Mouse (Mus musculus) ovary, adult 18-20 months (tissue): Measurements from ENCODE around the gene Slc9a3r1.

Source experiments
- DNase-seq: peaks from one replicate; pipeline ENCODE4 v3.0.0; 2022; ENCODE audit warnings: low spot score, mixed read lengths

Slc9a3r1 gene

DNA sequence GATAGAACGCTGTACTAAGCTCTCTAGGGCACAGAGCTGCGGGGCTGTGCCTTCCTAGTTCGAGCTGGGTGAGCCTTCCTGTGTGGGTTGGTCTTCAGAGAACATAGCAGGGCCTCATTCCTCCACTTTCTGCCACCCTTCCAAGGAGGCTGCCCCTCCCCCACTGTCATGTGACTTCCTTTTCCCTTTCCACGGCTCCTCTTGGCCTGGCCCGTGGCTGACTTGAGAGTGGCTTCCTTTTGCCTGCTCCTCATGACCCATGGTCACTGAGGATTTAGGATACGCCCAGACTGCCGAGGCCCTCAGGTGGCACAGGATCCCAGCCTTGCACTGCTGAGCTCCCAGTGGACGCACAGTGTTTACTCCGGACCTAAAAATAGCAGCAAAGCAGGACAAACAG lies 29.0 kb downstream of the Slc9a3r1 start:
- DNase-seq: peak; percentile 12

DNA sequence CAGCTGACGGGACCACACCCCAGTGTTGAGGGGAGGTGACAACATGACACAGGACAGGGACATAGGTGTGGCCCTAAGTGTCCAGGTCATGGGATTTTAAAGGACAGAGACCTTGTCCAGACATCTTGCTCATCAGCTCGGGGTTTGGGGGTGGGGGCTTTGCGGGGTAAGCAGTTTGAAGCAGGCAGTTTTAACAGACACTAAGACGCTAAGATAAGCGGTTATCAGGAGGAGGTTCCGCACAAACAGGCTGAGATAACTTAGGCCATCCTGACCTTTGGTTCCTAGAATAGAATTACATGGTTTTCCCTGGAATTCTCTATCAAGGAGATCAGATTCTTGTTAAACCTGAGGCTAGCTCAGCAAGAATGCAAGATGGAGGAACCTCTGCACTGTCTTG lies 31.6 kb downstream of the Slc9a3r1 start:
- DNase-seq: no peak

DNA sequence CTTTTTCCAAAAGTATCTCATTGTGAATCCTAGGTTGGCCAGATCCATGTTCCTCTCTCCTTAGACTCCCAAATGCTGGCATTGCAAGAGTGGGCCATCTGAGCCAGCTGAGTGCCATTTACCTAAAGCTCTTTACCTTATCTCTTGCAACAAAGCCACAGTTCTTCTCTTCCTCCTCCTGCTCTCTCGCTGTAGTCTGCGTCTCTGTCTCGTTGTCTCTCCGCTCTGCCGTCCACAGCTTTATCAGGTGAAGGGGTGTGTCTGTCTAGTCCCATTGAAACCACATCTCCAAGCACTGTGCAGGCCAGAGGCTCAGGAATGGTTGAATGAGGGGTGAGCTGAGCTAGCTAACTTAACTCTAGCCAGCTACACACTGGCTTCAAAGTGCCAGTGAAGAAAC lies 32.8 kb downstream of the Slc9a3r1 start:
- no peak for DNase-seq

DNA sequence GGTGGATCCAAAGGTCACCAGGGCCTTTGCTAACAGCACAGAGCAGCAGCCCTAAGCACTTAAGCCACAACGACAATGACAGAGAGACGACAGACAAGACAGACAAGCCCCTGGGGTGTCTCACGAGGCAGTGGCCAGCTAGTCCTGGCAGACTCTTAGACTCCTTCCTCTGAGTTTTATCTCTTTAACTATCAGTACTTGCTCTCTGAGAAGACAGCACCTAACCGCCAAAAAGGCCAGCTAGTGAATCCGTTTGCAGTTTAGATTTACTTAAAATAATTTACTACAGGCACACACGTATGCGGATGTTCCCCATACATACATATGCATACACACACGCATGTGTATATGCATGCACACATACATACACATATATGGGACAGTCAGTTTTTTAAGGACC lies 34.4 kb downstream of the Slc9a3r1 start:
- no peak for DNase-seq

DNA sequence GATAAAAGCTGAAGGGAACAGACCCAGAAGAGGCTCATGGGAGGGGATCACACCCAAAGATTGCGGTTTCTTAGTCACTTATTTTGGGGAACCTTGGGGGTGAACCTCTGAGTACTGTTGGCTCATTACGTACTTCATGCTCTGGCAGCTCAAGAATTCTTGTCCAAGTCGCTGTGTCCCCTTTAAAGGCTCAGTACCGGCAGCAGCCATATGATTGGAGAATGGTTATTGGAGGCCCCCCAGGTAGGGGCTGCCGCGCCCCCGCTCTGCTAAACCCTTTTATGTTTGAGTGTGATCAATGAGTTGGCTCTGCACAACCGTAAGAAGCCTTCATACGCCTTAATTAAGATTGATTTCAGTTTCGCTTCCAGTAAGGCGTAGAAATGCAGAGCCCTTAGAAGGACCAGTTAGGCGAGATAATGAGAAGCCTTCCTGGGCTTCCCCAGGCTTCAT lies 35.8 kb downstream of the Slc9a3r1 start:
- no peak for DNase-seq

DNA sequence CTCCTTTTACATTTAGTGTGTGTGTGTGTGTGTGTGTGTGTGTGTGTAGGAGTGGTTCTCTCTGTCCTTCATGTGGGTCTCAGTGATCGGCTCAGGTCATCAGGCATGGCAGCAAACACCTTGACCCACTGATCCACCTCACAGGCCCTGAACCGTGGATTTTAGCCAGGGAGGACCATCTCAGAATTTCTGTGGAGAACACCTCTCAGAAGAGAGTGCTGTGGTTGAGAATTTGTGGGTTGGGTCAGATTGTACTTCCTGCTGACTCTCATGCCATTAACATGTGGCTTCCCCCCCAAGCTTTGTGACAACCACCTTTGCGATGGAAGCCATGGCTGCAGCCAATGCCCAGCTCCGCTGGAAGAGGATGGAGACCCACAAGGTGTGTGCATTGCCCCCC lies 37.4 kb downstream of the Slc9a3r1 start:
- DNase-seq: no peak

DNA sequence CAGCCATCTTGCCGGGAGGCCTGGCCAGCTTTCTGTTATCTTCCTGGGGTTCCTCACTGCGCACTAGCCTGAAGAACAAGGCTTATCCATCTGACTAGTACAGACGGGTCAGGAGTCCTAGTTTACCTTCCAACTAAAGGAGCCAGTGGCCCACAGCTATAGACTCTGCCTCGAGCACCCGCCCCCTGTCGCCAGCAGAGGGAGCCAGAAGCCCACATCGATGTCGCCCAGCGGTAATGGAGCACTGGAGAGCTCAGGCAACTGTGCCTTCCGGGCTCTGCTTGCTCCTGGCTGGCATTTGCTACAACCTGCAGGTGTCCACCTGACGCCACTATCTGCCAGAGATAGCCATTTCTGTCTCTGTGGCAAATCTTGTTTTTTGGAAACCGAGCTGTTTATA lies 39.2 kb downstream of the Slc9a3r1 start:
- DNase-seq: peak; percentile 48

DNA sequence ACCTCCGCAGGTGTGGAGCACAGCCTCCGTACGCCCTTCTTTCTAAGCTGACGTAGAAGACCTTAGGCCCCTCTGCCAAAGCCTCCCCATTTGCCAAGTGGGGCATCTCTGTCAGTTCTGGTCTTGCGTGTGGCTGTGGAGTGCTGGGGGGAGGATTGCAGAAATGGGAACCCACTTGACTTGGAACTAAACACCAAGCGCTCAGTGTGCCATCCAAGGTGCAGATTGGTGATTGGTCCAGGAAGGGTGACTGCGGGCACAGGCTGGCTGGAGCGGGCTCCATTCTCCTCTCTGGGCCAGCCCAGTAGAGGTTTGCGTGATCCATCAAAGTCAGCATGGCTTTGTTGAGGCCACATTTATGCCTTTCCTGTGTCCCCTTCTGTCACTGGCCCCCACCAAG lies 39.6 kb downstream of the Slc9a3r1 start:
- no peak for DNase-seq

DNA sequence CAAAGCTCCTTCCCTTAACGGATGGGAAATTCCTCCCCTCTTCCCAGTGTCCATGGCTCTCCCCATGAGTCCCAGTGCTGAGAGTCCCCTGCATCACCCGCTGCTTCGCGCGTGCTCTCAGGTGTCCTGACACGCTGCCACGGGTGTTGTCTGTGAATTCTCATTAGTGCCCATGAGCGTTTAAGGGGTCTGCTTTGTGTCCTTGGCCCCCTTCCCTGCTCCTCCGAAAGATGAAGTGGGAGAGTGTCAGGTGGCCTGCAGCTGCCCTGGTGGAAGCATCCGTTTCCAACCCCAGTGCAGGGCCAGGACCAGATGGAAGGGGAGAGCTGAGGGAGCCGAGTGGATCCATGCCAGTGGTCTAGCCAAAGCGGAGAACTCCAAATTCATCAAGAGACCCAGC lies 45.0 kb downstream of the Slc9a3r1 start:
- DNase-seq: no peak

DNA sequence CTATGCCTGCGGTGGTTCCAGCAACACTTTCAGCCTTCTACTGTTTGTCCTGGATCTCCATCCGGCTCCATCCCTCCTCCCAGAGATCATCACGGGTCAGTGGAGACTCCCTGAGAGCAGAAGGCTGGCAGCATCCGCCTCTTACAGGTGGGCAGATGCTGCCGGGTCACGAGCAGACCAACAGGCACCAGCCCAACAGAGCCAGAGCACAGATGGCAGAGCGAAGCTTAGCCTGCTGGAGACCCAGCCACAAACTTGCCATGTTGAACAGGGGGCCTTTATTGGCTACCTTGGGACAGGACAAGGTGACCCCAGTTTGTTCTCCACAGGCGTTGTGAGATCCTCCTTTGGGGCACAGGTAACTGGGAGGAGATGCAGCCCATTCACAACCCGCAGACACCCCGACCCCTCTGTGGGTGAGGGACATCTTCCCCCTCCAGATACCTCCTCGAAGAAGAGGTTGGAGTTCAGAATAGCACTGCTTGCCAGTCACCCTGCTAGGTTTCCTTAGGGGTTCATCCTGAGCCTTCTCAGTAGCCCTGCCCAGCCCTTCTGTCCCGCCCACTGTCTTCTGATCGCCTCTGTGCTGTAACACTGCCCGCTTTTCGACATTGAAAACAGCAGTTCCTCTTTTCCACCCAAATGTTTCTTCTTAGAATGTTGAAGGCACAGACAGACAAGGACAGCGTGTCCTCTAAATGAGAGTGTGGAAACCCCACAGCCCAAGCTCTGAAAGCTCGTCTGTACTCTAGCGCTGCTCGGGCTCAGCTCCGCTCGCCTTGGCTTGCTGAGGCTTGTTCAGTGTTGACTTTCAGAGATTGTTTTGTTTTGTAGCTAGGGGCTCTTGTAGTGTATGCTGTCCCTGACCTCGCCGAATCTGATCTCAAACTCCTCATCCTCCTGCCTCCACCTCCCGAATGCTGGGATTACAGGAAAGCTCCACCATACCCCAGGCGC lies 45.9 kb downstream of the Slc9a3r1 start:
- no peak for DNase-seq

DNA sequence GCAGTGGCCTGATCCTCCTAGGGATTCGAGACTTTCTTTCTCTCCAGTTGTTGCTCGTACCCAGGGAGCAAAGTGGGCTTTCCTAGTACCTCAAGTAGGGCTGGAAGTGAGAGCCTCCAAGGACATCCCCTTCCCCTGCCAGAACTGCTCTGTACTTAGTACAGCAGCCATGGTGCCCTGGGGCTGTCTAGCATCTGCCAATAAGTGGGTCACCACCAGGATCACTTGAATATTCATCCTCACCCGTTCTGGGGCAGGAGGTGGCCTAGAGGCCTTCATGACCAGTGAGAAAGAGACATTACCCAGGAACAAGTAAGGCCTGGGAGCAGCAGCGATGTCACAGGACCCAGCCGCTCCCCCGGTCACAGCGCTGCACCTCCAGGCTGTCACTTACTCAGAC lies 46.8 kb downstream of the Slc9a3r1 start:
- no peak for DNase-seq

DNA sequence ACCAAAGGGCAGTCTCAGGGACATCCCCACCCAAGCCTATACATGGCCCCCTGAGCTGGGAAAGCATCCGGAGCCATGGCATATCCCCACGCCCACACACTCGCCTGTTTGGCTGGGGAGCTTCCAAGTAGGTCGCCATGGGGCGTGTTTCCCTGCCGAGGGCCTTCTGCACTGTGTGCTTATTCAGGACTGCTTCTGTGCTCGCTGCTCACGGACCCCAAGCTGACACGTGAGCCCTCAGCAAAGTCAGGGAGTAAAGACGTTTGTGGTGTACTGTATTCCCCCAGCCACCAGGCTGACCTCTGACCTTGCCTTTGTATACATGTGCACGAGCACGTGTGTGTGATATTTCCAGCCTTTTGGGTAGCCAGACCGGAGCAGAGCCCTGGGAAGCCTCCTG lies 49.0 kb downstream of the Slc9a3r1 start:
- no peak for DNase-seq

DNA sequence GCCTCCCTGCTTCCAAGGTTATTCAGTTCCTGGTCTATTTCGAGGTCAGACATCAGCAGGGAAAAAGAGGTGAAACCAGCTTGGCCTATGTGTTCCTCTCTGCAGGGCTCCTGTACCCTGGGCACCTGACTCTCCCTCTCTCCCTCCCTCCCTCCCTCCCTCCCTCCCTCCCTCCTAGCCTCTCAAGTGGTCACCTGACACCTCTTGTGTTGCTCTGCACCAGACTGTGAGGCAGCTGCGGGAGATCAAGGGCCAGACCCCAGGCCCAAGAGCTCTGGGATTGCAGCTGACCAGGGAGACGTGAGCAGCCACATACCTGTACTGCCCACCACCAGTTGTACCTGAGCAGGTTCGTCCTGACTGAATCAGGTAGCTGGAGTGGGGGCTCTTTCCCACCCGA lies 52.0 kb downstream of the Slc9a3r1 start:
- DNase-seq: no peak

DNA sequence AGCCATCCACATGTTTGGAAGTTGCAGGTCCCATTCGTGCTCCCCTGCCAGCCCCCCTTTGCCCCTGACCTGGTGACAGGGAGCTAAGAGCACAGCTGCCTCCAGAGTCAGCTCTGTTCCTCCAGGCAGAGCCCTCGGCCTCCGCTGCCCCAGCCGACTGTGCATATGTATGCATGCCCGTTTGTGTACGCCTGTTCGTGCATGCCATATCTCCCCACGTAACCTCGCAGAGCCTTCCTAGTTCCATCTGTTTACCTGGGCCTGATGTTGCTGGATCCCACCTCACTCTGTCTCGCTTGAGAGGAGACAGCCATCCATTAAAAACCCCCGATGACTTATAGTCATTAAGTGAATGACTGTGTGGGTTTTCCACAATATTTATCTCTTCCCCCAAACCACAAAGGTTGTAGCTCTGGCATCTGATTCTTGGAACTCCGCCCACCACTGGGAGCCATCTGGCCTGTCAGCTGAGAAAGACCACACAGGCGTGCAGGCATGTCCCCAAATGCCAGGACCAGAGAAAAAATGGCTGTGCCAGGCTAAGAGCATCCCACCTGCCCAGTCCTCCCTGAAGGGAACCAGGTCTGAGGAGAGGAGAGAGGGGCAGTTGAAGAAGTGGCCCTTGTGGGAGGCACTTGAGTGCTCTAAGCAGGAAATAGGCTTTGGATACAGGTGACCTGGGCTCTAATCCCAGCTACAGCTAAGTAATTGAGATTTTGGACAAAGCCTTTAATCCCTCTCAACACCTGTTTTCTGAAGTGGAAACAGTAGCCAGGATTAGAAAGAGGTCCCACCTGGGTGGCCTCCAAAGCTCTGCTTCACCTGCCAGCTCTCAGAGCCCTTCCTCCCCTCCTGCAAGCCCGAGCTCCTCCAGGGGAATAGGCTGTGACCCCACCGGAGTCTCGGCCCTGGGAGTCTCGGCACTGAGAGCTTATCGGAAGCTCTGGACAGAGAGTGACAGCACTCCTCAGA lies 54.6 kb downstream of the Slc9a3r1 start:
- no peak for DNase-seq

DNA sequence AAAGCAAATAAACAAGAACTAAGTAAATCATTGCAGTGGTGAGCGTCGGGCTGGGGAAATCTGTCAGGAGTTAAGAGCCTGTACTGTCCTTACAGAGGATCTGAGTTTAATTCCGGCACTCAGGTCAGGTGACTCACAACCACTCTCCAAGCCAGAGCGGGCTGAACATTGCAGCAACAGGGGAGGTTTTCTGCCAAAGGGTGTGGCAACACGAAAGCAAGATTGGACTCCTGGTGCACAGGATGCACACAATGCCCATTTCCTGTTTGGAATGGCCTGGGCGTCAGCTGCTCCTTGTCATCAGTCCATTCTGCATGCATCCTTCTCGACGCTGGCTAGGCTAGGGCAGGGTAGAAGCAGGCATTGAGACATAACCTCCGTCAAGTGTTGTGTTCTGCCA lies 56.1 kb downstream of the Slc9a3r1 start:
- no peak for DNase-seq

DNA sequence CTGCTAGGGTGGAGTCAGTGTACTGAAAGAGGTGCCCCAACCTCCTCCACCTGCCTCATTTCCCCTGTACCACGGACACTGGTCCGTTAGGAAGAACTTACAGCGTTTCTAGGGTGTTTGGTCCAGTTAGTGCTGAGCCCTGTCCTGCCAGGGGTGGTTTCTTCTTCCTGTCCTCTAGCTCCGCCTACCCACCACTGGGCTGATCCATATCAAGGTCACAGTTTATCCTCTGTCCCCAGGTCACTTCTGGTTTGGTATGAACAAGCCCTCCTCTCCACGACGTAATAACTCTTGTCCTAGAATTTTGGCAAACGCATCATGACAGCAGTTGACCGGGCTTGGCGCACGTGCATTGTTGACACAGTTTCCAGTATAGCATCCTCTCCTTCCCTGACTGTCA lies 56.5 kb downstream of the Slc9a3r1 start:
- DNase-seq: no peak

DNA sequence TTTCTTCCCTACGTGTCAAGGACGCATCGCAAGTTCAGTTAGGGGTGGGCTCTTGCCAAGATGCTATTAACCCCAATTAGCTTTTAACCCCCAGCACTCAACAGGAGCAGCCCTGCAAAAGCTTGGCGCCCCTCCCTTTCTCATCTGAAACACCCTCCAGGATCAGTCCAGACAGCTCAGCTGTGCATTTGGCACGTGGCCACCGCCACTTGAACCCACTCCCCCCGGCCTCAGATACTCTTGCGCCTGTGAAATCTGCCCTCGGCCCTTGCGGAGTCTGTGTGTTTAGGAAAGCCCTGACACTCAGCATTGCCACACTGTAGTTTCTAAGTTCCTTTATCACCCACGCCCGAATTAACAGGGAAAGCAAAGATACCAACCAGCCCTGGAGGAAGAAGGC lies 58.9 kb downstream of the Slc9a3r1 start:
- no peak for DNase-seq

DNA sequence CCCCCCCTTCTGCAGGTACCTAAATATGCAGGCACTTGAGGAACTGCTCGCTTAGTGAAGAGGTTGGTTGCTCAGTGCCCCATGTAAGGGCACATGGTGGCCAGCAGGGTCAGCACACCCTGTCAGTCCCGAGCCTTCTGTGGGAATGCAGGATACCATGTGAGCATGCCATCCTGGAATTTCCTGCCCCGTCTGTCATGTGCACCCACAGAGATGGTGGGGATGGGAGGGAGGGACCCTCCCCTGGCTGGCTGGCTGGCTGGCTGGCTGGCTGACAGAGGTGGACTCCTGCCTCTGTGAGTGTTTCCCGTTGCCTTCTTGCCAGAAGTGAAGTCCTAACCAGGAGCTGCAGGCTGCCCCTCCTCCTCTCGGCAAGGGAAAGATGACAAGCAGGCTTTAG lies 59.4 kb downstream of the Slc9a3r1 start:
- no peak for DNase-seq

DNA sequence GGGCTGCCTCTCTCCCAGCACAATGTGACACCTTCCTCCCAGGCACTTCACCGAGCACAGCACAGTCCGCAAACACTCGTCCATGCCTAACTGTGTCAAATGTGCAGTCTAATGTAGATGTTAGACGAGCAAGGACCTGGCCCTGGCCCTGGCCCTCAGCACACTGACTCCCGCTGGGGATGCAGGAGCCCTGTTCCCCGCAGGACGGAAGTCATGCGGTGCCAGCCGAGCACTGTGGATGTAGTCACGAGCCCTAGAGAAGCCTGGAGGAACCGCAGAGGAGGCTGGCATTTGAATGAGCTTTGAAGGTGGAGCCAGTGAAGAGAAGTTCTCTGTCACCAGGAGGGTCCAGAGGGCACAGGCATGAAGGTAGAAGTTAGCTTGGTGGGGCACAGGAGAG lies 60.3 kb downstream of the Slc9a3r1 start:
- no peak for DNase-seq

DNA sequence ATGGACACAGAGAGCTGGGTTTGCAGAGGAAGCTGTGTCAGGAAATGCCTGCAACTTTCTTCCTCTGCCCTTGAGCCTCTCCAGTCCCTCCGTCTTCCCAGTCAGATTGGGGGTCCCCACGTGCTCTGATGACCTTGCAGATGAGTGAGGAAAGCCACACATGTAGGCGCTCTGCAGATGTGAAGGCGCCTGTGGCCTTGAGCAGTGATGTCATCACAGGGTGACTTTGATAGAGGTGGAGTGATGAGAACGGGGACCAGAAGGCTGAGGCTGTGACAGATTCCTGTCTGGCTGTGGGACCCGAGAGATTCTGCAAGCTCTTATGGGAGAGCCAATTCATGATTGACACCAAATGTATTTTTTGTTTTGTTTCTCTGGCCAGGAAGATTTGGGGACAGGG lies 60.7 kb downstream of the Slc9a3r1 start:
- DNase-seq: peak; percentile 20

DNA sequence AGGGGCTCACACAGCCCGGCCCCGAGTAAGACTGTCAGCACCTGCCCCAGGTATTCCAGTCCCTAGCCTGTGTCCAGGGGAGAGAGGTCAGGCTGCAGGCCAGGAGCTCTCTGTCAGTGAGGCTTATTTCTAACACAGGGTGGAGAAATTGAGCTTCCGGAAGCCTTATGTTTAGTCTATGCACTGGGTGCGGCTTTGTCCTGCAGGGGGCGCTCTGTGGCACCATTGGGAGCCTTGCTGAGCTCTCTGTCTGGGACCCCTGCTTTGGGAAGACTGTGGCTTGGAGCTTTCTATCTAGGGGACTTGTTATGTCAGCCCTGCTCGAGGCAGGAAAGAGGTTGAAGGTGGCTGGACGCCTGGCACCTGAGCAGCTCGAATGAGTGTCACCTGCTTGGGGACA lies 61.7 kb downstream of the Slc9a3r1 start:
- DNase-seq: no peak

DNA sequence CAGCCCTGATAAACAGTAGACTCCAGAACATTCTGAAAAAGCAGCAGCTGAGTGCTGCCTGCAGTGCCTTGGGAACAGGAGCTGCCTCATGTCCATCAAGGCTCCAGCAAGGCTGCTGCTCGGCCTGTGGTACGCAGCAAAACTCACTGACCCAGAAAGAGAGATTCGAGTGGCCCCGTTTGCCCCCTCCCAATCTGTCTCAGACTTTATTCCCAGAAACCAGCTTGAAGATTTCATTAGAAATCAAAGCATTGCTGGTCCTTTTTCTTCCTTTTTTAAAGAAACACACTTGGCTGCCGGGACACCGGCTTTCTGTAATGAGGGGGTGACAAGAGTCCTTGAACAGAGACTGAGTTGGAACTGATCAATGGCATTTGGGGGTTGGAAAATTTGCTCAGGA lies 62.2 kb downstream of the Slc9a3r1 start:
- no peak for DNase-seq
